Mouse (Mus musculus) stomach, postnatal 0 days (tissue): ENCODE data around the gene Tcta.

Experiments used
- CTCF ChIP-seq: IDR thresholded peaks from 2 replicates; pipeline ENCODE4 v1.5.1; 2016; ENCODE audit warnings: antibody characterized with exemption, low read depth, mild to moderate bottlenecking, moderate library complexity
- EP300 ChIP-seq: optimal IDR thresholded peaks from 2 replicates; pipeline ENCODE3; 2016; ENCODE audit warnings: antibody characterized with exemption

DNA sequence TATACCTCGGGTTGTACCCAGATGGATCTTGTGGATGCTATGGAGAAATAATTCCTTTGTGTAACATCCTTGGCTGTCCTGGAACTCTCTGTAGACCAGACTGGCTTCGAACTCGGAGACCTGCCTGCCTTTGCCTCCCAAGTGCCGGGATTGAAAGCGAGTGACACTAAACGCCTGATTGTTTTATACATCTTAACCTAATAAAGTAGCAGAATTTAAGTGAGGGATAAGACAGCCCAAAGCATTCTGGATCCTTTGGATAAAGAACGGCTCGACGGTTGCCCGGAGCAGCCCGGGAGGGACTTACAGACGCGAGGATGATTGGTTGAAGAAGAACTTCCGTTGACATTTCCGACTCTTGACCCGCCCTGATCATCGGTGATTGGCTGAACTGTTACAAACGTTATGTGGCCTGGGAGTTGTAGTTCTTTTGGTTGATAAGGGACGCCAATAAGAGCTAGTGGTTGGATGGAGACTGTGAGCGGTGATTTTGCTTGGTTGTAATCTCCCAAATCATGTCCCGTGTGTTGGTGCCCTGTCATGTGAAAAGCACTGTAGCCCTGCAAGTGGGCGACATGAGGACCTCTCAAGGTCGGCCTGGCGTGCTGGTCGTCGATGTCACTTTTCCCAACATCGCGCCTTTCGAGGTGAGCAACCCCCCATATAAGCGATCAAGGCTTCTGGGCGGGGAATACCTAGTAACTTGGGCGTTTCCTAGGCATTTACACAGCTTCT is 15.8 kb downstream of the Tcta start, which contains the start of gene Nicn1:
- TF ChIP-seq EP300 = no peak
- TF ChIP-seq CTCF = no peak
